Mouse (Mus musculus) liver, embryonic 15.5 days (tissue): ENCODE measurements around the gene Rdh5. TPM values are rescaled to one million over a fixed set of nuclear protein-coding genes. Genes with fewer than 3 reads are reported as not detected.

Experiments
- ATAC-seq: fragments of 200-750 bp; cut with Nextera tagmentation; 2 replicates; pipeline ENCODE4 v1.8.0; 2017; ENCODE audit warnings: moderate number of reproducible peaks, mild to moderate bottlenecking, moderate library complexity; ENCODE audit not compliant: insufficient read depth
- H3K27ac ChIP-seq: fragments of 300-500 bp; sonication (generic); replicated peaks from 2 replicates; pipeline ENCODE4 v1.5.1; 2015; ENCODE audit warnings: mild to moderate bottlenecking, inconsistent platforms
- H3K27me3 ChIP-seq: fragments of 300-500 bp; sonication (generic); 2 replicates; pipeline ENCODE4 v1.6.1; 2015; ENCODE audit warnings: mild to moderate bottlenecking, inconsistent platforms
- H3K36me3 ChIP-seq: fragments of 300-500 bp; sonication (generic); replicated peaks from 2 replicates; pipeline ENCODE4 v1.6.1; 2015; ENCODE audit warnings: moderate library complexity, mild to moderate bottlenecking, inconsistent platforms
- H3K4me1 ChIP-seq: fragments of 300-500 bp; sonication (generic); replicated peaks from 2 replicates; pipeline ENCODE4 v1.6.1; 2015; ENCODE audit warnings: inconsistent platforms
- H3K4me2 ChIP-seq: fragments of 300-500 bp; sonication (generic); 2 replicates; pipeline ENCODE4 v1.6.1; 2015; ENCODE audit warnings: moderate library complexity, mild to moderate bottlenecking, inconsistent platforms
- H3K4me3 ChIP-seq: fragments of 300-500 bp; sonication (generic); replicated peaks from 2 replicates; pipeline ENCODE4 v1.5.1; 2015; ENCODE audit warnings: mild to moderate bottlenecking, inconsistent platforms
- H3K9ac ChIP-seq: fragments of 300-500 bp; sonication (generic); 2 replicates; pipeline ENCODE4 v1.6.1; 2015; ENCODE audit warnings: moderate library complexity, mild to moderate bottlenecking, inconsistent platforms
- H3K9me3 ChIP-seq: fragments of 300-500 bp; sonication (generic); replicated peaks from 2 replicates; pipeline ENCODE4 v1.6.1; 2016; ENCODE audit warnings: inconsistent platforms
- WGBS: fragments of 180-500 bp; shearing (Covaris S2); methylation state at CpG from one replicate; pipeline ENCODE4 v1.1.7; 2015; ENCODE audit warnings: mixed read lengths; ENCODE audit not compliant: insufficient replicate concordance; 5-methylcytosine and 5-hydroxymethylcytosine counted together
- polyA plus RNA-seq: library from polyadenylated mRNA; unstranded; fragments of >200 nt; fragmentation: Nextera tagmentation; extraction: Ambion mirVana; gene quantifications from 2 replicates; pipeline ENCODE4 v1.2.1, GENCODE M21; 2015

The Rdh5 gene
- polyA plus RNA-seq, 1 experiment from 2014 or later: 18.4 TPM

DNA sequence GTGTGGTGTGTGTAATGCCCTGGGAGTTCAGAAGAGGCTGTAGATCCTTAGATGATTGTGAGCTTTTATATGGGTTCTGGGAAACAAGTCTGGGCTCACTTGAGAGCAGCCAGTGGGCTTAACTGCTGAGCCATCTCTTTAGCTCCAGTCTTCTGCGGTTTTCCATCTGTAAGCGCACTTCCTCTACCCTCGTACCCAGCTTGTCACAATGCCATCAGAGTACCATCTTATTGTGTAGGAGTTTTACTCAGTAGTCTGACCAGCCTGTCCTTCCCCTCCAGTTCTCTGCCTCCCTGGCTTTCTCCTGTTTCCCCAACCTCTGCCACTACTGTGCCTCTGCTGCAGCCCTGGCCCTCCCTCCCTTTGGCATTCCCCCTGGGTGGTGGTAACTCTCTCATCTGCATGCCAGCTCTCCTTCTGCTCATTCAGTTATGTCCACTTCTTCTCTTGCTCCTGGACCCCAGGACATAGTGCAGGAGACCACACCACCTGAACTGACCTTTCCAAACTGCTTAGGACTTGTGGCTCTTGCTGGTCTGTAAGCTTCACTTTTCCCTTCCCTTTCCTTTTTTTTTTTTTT, 20.2 kb downstream of the Rdh5 start:
- Histone ChIP-seq H3K4me3 (no peak overlapping the region), H3K36me3 (no peaks in the 10 kb centered on the region), H3K27me3 (peaks cover 7% of the 10 kb centered on the region), H3K4me1 (no peaks in the 10 kb centered on the region; the same call in 1 of the 2 replicates), H3K27ac (no peak overlapping the region), H3K4me2 (no peak overlapping the region), H3K9me3 (no peaks in the 10 kb centered on the region), H3K9ac (no peak overlapping the region)
- no peak for ATAC-seq
- WGBS: 42% methylated on average over 3 of the region's 3 CpGs

DNA sequence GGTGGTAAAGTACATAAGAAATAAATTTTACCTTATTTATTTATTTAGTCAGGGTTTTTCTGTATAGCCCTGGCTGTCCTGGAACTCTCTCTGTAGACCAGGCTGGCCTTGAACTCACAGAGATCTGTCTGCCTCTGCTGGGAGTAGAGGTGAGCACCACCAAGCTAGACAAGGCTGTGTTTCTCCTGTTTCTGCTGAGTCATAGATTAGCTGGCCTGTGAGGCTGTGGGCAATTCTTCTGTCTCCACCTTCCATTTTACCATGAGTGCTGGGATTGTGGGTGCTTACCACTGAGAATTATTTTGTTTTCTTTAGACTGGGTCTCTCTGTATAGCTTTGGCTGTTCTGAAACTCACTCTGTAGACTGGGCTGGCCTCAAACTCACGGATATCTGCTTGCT, 21.3 kb downstream of the Rdh5 start:
- H3K4me3 ChIP-seq: no peak overlapping the region
- no peaks in the 10 kb centered on the region for H3K36me3 ChIP-seq
- no peaks in the 10 kb centered on the region; the same call in 1 of the 2 replicates for H3K4me1 ChIP-seq
- peaks cover 17% of the 10 kb centered on the region for H3K27me3 ChIP-seq
- H3K4me2 ChIP-seq: no peak overlapping the region
- no peak for ATAC-seq
- no peak overlapping the region for H3K9ac ChIP-seq
- H3K9me3 ChIP-seq: no peaks in the 10 kb centered on the region
- WGBS: 41% methylated on average over 1 of the region's 1 CpGs
- H3K27ac ChIP-seq: no peak overlapping the region

DNA sequence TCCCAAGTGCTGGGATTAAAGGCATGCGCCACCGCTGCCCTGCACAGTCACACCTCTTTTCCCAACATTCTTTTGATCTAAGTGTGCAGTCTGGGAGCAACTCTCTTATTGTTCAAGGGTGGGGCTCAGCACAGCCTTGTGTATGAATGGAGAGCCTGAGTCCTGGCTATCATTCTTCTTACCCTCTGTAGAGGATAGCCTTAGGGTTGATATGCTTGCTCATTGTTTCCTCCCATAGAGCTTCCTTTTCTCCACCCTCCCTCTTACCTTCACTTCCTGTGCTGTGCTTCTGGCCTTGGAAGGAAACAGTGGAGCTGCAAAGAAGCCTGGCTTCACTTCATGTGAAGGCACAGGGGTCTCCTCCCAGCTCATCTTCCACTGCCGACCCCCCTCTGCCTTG, 22.0 kb downstream of the Rdh5 start, which contains the start of gene Cd63:
Gene Cd63 (plus strand): TSS at position 292 of the 400 bp plus-strand sequence.
- H3K9me3 ChIP-seq: no peaks in the 10 kb centered on the region
- 63% methylated on average over 3 of the region's 3 CpGs for WGBS
- H3K4me3 ChIP-seq: no peak within 1 kb of the TSS
- no peak within 1 kb of the TSS for H3K4me2 ChIP-seq
- no peak within 1 kb of the TSS for H3K27ac ChIP-seq
- H3K27me3 ChIP-seq: peaks cover 24% of the 10 kb centered on the region
- no peak for ATAC-seq
- H3K9ac ChIP-seq: no peak within 1 kb of the TSS
- H3K4me1 ChIP-seq: no peaks in the 10 kb centered on the region; the same call in none of the 2 replicates
- H3K36me3 ChIP-seq: no peaks in the 10 kb centered on the region

DNA sequence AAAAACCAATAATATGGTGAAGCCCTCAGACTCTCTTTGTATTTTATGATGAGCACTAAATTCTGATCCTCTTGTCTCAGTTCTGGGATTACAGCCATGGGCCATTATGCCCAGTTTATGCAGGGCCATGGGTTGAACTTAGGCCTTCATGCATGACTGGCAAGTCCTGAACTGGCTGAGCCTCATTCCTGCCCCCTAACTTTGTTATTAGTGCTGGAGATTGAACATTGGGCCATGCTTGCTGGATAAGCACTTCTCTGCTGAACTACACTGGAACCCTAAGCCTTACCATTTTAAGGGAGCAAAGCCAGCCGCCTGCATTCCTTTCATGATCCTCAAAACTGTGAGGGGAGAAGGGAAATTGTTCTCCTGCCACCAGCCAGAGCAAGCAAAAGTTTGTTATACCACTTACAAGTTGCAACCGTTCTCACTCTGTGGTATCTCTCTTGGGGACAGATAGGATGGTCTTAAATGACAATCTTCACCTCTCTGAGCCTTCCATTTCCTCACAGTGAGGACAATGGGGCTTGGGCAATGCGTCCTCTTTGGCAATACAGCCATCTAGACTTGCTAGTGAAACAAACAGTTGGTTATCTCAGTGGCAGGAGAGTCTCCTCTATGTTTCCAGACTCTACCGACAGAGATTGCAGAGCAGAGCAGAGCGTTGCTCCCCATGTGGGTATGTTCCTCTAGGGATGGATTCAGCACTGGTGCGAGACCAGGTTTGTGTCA, 22.8 kb downstream of the Rdh5 start:
- no peak overlapping the region for H3K9ac ChIP-seq
- H3K36me3 ChIP-seq: no peaks in the 10 kb centered on the region
- no peak overlapping the region for H3K27ac ChIP-seq
- H3K4me2 ChIP-seq: no peak overlapping the region
- H3K4me1 ChIP-seq: no peaks in the 10 kb centered on the region; the same call in none of the 2 replicates
- no peak overlapping the region for H3K4me3 ChIP-seq
- 46% methylated on average over 6 of the region's 6 CpGs for WGBS
- peaks cover 32% of the 10 kb centered on the region for H3K27me3 ChIP-seq
- no peak for ATAC-seq
- no peaks in the 10 kb centered on the region for H3K9me3 ChIP-seq

DNA sequence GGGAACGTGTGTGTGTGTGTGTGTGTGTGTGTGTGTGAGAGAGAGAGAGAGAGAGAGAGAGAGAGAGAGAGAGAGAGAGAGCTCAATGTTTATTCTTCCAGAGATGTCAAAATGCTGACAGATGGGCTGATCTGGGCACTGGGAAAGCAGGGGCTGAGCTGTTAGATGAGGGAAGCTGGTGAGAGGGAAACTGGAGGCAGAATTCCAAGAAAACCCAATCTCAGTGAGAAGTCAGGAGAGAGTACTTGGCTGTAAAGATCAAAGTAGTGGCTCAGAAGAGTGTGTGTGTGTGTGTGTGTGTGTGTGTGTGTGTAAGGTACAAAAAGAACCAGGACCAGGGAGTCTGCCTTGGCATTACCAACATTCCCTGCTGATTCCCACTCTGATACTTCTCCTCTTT, 25.2 kb downstream of the Rdh5 start:
- H3K27ac ChIP-seq: no peak overlapping the region
- ATAC-seq: no peak
- H3K9ac ChIP-seq: no peak overlapping the region
- H3K4me1 ChIP-seq: no peaks in the 10 kb centered on the region; the same call in none of the 2 replicates
- H3K36me3 ChIP-seq: no peaks in the 10 kb centered on the region
- no peak overlapping the region for H3K4me2 ChIP-seq
- H3K27me3 ChIP-seq: peaks cover 56% of the 10 kb centered on the region
- 12% methylated on average over 1 of the region's 1 CpGs for WGBS
- no peaks in the 10 kb centered on the region for H3K9me3 ChIP-seq
- H3K4me3 ChIP-seq: no peak overlapping the region

DNA sequence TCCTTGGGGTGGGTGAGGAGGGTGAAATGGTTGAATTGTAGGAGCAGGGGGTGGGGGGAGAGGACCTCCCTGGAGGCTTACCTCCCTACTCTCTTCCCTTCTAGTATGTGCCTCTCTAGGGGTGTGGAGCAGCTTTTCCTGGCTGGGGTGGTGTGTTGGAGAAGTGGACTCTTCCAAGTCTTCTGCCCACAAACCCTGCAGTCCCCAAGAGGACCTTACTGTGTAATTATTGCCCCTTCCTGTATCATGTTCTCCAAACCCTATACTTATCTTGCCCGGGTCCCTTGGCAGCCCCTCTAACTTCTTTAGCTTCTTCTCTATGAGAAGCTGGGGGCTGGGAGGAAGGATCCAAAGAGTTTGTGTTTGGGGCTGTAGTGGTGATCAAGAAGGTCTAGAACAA, 25.9 kb downstream of the Rdh5 start:
- Histone ChIP-seq H3K4me1 (peaks cover 3% of the 10 kb centered on the region), H3K36me3 (no peaks in the 10 kb centered on the region), H3K27ac (no peak overlapping the region), H3K4me3 (no peak overlapping the region), H3K27me3 (peaks cover 63% of the 10 kb centered on the region), H3K9me3 (no peaks in the 10 kb centered on the region), H3K4me2 (no peak overlapping the region), H3K9ac (no peak overlapping the region)
- ATAC-seq: no peak
- 12% methylated on average over 1 of the region's 1 CpGs for WGBS

DNA sequence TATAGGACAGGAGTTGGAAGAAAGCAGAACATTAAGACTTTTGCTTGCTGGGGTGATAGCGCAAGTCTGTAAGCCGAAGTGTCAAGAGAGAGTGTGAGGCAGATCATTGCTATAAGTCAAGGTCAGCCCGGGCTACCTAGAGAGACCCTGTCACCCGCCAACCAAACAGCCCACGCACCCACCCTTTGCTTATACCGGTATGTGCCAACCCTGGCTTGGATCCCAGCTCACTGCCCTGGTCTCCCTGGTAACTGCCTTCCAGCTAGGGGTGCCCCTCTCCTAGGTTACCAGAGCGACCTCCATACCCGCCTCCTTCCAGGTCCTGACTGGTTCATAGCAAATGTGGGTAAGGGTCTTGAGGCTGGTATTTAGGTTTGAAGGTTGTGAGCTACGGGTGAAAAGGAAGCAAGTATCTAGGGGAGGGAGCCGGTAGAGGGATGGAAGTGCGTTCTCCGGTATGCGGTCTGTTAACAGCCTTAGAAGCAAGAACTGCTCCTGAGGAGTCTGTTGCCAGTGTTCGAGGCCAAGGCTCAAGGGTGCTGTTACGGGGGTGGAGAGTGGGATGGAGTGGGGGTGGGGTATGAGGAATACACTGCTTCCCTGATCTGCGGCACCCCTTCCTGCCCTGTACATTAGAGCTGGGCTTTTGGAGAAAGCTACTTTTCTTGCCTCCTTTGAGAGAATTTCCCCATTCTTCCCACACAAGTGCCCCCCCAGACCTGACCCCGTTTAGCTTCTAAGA, 26.6 kb downstream of the Rdh5 start:
- H3K4me3 ChIP-seq: no peak overlapping the region
- H3K4me2 ChIP-seq: 0 out of 2 replicates have a peak overlapping the region, but pooled peaks have one; percentile 8
- no peaks in the 10 kb centered on the region for H3K36me3 ChIP-seq
- no peaks in the 10 kb centered on the region for H3K9me3 ChIP-seq
- peaks cover 70% of the 10 kb centered on the region for H3K27me3 ChIP-seq
- H3K9ac ChIP-seq: no peak overlapping the region
- WGBS: 6% methylated on average over 17 of the region's 17 CpGs
- ATAC-seq: no peak
- no peak overlapping the region for H3K27ac ChIP-seq
- H3K4me1 ChIP-seq: peaks cover 7% of the 10 kb centered on the region

DNA sequence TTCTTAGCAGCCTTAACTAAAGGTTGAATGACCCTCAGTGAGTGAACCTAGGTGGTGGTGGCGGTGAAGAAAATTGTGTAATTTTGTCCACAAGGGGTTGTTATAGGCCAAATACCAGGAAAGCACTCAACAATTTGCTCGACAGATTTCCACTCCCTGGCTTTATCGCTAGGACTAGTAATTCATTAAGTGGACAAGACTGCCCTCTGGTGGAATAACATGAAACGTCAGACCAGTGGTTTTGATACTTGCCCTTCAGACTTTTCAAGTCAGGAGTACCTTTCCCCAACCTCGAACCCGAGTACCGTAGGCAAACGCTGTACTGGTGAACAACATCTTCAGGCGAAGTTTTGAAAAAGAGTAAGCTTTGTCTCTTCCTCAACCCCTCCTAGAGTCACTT, 27.3 kb downstream of the Rdh5 start:
- H3K4me2 ChIP-seq: 0 out of 2 replicates have a peak overlapping the region, but pooled peaks have one; percentile 8
- H3K27me3 ChIP-seq: peaks cover 77% of the 10 kb centered on the region
- under 1% methylated on average over 9 of the region's 9 CpGs for WGBS
- H3K9me3 ChIP-seq: no peaks in the 10 kb centered on the region
- no peaks in the 10 kb centered on the region for H3K36me3 ChIP-seq
- no peak for ATAC-seq
- peaks cover 14% of the 10 kb centered on the region for H3K4me1 ChIP-seq
- no peak overlapping the region for H3K9ac ChIP-seq
- no peak overlapping the region for H3K4me3 ChIP-seq
- no peak overlapping the region for H3K27ac ChIP-seq

DNA sequence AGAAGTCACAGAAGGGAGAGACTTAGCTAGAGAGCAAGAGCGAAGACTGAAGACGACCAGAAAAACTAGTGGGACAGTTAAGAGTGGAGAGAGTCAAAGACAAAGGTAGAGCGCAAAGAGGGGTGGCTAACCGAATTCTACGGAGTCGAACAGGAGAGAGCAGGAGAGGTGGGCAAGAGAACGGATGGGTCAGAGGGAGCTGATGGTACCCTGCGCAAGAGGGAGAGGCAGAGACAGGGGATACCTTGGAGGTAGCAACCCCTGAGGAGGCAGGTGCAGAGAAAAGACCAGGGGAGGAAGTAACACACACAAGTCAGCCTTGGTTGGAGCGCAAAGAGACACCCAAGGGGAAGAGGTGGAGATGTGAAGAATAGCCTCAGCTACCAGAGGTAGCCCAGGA, 30.4 kb downstream of the Rdh5 start:
- Histone ChIP-seq H3K9me3 (no peaks in the 10 kb centered on the region), H3K4me3 (peak overlapping the region; percentile 55), H3K4me1 (peaks cover 27% of the 10 kb centered on the region), H3K27ac (no peak overlapping the region), H3K4me2 (peak overlapping the region; percentile 74), H3K36me3 (no peaks in the 10 kb centered on the region), H3K27me3 (peaks cover 100% of the 10 kb centered on the region), H3K9ac (no peak overlapping the region)
- ATAC-seq: no peak
- WGBS: 3% methylated on average over 9 of the region's 9 CpGs

DNA sequence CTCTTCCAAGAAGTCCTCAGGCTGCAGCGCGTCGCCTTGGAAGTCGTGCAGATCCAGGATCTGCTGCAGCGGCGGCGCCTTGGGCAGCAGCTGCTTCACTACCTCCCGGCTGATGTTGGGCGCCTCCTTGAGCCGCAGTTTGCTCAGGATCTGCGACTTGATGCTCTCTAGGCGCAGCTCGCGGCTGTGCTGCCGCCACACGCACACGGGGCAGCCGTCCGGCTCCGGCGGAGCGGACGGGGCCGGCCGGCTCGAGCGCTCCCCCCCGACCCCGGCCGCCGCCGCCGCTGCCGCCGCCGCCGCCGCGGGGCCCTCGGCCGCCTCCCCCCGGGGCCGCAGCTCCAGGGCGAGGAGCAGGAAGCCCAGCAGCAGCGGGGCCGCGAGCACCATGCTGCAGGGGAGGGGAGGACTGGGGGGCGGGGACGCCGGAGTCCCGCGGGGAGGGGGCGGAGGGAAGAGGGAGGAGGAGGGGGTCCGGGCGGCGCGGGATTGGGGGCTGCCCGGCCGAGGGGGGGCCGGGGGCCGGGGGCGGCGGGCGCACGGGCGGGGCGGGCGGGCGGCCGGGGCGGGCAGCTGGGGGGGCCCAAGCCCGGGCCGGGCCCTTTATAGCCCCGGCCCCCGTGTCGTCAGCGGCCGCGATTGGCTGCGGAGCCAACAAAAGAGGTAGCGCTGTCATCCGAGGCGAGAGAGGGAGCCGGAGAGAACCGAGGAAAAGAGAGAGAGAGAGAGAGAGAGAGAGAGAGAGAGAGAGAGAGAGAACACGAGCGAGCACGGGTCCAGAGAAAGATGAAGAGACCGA, 31.2 kb downstream of the Rdh5 start, which contains the start of gene Gdf11:
Gene Gdf11 (minus strand): TSS at position 423 of the 799 bp plus-strand sequence.
- H3K4me2 ChIP-seq: peak within 1 kb of the TSS; percentile 74
- no peaks in the 10 kb centered on the region for H3K36me3 ChIP-seq
- 1% methylated on average over 79 of the region's 89 CpGs for WGBS
- no peak within 1 kb of the TSS; the same call in 1 of the 2 replicates for H3K9ac ChIP-seq
- H3K4me1 ChIP-seq: peaks cover 27% of the 10 kb centered on the region
- no peaks in the 10 kb centered on the region for H3K9me3 ChIP-seq
- H3K27ac ChIP-seq: no peak within 1 kb of the TSS
- H3K4me3 ChIP-seq: peak within 1 kb of the TSS; percentile 55
- ATAC-seq: peak; percentile 8; the same call in 1 of the 2 replicates
- H3K27me3 ChIP-seq: peaks cover 93% of the 10 kb centered on the region
